Mouse (Mus musculus) liver, adult 2 months (tissue): Measurements from ENCODE around the gene Cpeb3.

ENCODE experiments used
- CTCF ChIP-seq: fragments of 200-500 bp; IDR thresholded peaks from 2 replicates; pipeline ENCODE4 v1.5.1; 2011; ENCODE audit warnings: low read depth, low read length, control low read depth
- POLR2A ChIP-seq: fragments of 200-500 bp; IDR thresholded peaks from 2 replicates; pipeline ENCODE4 v1.6.1; 2011; ENCODE audit warnings: low read length, control low read depth; ENCODE audit not compliant: insufficient read depth; ENCODE audit errors: extremely low read depth

- no peak for TF ChIP-seq CTCF
- TF ChIP-seq POLR2A: no peak
Measured at GRCm38 (mm10) chr19:37004557-37004956, 203.8 kb downstream of the Cpeb3 start.
